Mouse (Mus musculus): ENCODE results near the gene Iqsec1.

Iqsec1 gene

DNA sequence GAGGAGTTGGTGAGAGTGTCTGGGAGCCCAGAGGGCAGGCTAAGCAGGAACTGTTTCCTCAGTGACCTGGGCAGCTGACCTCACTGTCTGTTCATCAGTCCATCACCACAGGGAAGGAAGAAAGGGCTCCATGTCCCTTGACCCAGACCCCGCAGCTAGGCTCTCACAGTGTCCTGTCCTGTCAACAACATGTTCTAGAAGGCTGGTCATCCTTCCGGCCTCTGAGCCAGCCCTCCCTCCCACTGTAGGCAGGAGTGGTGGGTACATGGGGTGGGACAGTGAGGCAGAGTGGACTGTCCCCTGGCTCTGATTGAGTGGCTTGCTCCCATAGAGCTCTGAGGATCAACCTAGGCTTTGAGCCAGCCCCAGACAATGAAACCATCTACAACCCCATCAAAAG, 284.7 kb downstream of the Iqsec1 start:
- DNase-seq (ENCODE audit: low spot score) = no peak

DNA sequence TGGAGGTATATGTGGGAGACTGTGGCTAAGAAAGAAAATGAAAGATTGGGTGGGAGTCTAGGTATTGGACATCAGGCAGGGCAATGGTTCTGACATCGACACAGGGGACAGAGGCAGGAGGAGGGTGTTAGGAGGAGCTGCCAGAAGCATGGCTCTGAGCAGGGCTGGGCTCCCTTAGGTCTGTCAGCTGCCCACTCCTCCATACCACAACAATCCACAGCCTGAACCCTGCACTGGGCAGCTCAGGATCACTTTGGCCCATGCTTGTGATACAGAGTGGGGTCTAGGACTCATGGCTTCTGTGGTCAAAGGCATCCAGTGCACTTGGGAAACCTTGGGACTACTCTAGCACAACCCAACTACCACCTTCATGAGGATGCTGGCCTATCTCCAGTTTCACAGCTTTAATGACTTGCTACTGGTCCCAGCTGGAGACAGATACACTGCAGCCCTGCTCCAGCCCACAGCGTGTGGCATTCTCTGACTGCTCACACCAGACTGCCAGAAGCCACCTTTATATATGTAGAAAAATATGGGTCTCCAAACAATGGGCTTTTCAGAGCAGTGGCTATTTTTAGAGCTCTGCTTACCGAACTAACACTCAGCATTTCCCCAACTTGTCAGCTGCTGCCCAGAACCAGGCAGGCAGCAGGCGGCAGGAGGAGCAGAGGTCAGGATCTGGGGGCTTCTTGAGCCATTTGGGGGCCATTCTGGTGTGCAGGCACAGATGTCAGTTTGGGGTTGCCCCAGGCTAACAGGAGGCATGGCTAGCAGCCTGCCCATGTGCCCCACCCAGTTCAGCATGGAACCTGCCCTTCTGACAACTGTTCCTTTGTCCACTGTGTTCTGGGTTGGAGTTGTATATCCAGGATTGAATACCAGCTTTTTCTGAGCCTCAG, 285.4 kb downstream of the Iqsec1 start:
- no peak for DNase-seq (ENCODE audit: low spot score)

- no peak for DNase-seq (ENCODE audit: low spot score)
Observed at GRCm38 (mm10) chr6:90702197-90702596, 286.3 kb downstream of the Iqsec1 start.

DNA sequence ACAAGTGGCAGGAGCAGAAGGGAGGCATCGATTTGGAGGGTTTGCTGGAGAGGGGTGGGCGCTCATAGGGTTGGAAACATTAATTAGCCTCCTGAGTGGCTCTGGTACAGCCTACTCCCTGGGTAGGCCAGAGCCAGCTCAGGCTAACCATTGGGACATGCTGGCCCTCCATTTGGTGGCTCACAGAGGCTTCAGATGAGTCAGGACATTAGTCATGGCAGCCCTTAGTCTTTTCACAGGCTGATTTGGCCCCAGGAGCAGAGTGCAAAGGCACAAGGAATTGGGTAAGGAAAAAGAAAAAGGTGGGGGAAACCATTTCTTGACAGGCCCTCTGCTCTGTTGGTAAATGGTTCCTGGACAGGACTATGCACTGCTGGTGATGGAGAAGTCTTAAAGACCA, 287.1 kb downstream of the Iqsec1 start:
- no peak for DNase-seq (ENCODE audit: low spot score)

DNA sequence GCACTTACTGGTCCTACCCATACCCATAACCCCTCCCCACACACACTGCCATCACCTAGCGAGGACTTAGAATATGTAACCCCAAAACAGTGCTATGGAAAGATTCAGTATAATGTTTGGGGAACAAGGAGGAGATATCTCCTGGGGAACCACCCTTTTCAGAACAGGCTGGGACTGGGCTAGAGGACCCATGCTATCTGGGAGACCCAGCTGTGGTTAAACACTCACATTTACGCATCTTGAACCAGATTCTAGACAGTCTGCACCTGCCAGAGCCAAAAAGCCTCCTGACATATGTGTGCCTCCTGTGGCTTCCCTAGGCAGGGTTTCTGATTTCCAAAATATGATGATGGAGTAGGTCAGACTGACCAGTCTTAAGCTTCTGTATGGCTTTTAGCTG, 287.7 kb downstream of the Iqsec1 start:
- DNase-seq (ENCODE audit: low spot score) = no peak

GRCm38 (mm10) chr6:90700068-90700467, 288.4 kb downstream of the Iqsec1 start:
- DNase-seq (ENCODE audit: low spot score) = no peak

- DNase-seq (ENCODE audit: low spot score) = no peak
Observed at GRCm38 (mm10) chr6:90698843-90699242, 289.6 kb downstream of the Iqsec1 start.

DNA sequence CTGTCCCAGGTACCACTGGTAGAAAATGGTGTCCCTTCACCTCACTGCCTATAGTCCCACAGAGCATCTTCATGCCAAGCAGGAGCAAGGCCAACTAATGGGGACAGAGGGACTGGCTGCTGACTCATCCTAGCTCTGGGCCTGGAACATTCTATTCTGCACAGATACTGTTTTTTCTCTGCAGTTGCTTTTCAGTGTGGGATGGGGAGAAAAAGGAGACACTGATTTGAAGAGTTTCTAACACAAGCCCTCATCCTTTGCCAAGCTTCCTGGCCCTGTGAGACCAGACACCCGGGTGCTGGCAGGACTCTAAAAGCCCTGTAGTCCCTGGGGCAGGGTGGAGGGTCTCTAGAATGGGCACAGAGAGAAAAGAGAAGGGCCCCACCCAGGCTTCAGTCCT, 292.7 kb downstream of the Iqsec1 start:
- DNase-seq (ENCODE audit: low spot score) = no peak

DNA sequence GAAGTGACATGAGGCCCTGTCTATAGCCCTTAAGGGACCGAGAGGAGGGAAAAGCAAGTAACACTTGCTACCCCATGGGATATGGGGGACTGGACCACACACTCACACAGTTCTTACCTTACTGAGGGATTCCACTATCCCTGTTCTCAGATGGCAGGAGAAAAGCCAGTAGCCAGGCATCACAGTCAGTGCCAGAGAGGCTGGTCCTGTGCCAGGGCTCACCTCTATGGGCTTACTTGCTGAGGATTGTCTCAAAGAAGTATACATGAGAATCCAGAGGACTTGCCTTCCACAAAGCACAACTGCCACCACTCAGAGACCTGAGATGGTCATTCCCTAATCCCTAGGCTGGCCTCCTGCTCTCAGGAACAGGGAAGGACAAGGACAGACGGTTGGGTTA, 296.1 kb downstream of the Iqsec1 start:
- DNase-seq (ENCODE audit: low spot score) = no peak

DNA sequence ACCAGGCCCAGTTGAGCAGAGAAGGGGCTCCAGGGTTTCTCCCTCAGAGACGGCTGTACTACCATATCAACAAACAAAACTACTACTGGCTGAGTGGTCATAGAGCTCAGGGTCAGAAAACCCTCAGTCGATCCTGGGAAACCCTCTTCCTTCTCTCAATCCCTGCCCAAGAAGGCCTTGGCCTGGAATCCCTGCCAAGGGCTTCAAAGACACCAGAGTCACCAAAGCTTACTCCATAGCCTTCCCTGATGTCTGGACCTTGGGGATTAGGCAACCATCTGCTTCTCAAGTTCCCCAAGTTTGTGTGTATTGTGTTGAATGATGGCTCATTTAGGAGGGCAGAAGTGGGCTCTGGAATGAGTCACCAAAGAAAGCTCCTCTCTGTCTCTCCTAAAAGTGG, 296.6 kb downstream of the Iqsec1 start:
- no peak for DNase-seq (ENCODE audit: low spot score)

GRCm38 (mm10) chr6:90689500-90689899, 299.0 kb downstream of the Iqsec1 start:
- DNase-seq (ENCODE audit: low spot score) = no peak

GRCm38 (mm10) chr6:90688742-90689141, 299.7 kb downstream of the Iqsec1 start:
- DNase-seq (ENCODE audit: low spot score) = no peak

- no peak for DNase-seq (ENCODE audit: low spot score)
Observed at GRCm38 (mm10) chr6:90688003-90688402, 300.5 kb downstream of the Iqsec1 start.

DNA sequence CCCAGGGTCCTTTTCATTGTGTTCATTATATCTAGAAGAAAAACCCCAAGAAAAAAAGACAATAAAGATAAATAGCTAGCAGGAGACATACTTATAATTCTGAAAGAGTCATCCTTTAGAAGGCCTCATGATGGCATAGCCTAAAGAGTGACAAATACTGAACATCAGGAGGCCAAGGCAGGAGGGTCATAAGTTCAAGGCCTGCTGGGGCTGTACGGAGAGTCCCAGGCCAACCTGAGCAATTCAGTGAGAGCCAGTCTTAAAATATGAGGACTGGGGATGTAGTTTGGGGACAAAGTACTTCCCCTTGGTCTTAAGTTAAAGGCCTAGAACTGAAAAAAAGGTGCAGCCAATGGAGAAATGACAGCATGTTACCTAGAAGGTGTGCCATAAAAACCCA, 301.7 kb downstream of the Iqsec1 start:
- no peak for DNase-seq (ENCODE audit: low spot score)

DNA sequence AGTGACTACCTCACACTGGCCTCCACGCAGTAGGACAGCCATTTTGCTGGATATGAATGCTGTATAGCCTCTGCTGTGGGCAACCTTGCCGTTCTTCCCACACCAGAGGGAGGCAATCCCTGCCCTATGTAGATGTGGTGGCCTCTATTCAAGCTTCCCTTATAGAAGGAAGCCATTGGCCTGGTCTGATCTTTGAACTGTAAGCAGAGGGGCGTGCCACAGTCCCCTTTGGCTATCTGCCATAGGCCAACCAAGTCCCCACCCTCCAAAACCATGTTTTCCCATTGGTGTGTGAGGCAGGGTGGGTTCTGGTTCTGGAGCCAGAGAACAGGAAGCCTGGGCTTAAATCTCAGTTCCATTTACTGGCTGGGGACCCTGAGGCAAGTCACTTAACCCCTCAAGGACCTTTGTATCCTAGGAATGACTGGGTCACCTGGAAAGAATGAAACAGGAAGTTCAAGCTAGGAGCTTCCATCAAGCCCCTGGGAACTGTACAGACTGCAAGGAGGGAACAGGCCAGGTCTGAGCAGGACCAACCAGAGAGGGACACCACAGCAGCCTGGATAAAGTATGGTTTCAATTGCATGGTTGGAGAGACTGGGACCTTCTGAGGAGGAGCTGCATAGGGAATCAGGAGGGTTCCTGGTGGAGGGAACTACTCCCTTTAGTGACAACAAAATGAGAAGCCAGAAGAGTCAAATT, 304.5 kb downstream of the Iqsec1 start:
- DNase-seq (ENCODE audit: low spot score) = no peak

GRCm38 (mm10) chr6:90680401-90680800, 308.1 kb downstream of the Iqsec1 start:
- no peak for DNase-seq (ENCODE audit: low spot score)

DNA sequence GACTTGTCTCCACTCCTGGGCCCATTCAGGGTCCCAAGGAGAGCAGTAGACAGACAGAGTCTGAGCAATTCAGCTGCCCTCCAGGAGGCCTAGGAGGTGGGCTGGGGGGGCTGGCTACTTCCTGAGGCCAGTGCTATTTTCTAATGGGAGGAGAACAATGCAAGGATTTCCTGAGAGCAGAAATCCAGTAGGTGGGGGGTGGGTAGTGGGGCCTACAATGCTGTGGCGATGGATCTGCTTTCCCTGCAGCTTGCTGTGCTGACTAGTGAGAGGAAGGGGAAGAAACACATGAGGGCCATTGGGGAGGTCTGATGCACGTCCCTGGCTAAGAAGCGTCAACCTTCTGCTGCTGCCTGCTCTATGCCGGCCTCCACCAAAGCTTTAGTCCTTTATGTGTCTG, 309.7 kb downstream of the Iqsec1 start:
- DNase-seq (ENCODE audit: low spot score) = no peak

- DNase-seq (ENCODE audit: low spot score) = no peak
Observed at GRCm38 (mm10) chr6:90668693-90669092, 319.8 kb downstream of the Iqsec1 start.

- no peak for DNase-seq (ENCODE audit: low spot score)
Observed at GRCm38 (mm10) chr6:90663736-90664135, 324.7 kb downstream of the Iqsec1 start.

DNA sequence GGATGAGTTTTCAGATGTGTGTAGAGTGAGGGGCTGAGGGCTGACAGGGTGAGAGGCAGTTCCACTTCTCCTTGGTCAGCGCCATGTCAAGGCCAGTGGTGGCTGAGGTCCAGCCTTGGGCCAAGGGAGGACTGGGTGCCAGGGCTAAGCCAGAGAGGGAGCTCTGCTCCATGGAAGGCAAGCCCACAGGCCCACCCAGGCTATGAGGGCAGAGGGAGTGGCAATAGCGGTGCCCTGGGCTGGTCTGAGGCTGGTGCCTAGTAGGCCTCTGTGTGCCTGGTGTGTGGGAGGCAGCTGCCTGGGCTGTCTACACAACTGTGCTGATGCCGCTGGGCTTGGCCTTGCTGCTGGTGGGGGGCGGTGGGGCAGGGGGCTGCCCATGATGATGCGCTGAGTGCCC, 326.3 kb downstream of the Iqsec1 start:
- DNase-seq (ENCODE audit: low spot score) = no peak

DNA sequence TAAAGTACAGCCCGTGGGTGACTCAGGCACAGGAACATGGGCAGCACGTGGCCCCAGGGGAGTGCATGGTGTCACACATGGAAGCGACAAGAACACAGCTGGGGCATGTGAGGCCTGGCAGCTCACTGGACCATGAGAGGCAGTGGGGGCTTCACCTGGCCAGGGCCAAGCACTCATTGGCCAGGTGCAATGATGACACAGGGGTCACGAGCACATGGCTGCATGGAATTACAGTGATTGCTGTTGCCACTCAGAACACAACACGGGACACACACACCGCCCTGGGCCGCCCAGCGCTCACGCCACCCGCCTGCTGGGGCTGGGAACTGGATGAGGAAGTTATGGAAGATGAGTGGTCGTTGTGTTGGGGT, 327.5 kb downstream of the Iqsec1 start:
- no peak for DNase-seq (ENCODE audit: low spot score)

DNA sequence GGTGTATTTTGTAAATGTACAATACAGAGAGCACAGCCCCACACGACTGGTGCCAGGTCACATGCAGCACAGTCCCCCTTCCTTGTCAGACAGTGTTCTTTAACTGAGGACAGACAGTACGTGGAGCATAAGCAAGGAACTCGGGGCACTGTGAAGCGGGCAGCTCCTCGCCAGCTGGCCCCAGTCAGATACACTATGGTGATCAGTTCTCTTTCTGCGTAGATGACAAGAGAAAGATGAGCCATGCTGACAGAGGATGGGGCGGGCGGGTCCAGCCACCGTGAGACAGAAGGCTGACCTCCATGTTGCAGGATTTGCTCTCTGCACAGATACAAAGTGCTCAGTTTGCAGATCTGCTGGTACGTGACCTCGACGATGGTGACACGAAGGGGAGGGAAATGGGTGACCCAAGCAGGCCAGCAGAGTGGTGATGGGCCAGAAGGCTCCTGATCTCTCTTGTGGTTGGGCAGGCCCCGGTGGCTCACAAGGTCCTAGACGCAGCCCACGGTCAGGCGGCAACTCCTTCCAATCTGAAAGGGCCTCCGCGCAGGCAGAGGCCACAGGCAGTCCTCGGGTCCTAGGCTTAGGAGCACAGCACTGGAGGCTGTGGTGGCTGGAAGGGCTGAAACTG, 328.0 kb downstream of the Iqsec1 start:
- no peak for DNase-seq (ENCODE audit: low spot score)

GRCm38 (mm10) chr6:90659913-90660312, 328.6 kb downstream of the Iqsec1 start:
- no peak for DNase-seq (ENCODE audit: low spot score)
